Mouse (Mus musculus) liver, embryonic 16.5 days (tissue): ENCODE results near the gene Tulp1. TPM values are rescaled to one million over a fixed set of nuclear protein-coding genes. Genes with fewer than 3 reads are reported as not detected.

Experiments
- ATAC-seq: fragments of 200-750 bp; cut with Nextera tagmentation; 2 replicates; pipeline ENCODE4 v1.8.0; 2017; ENCODE audit warnings: low read depth, mild to moderate bottlenecking, moderate number of reproducible peaks, moderate library complexity
- H3K27ac ChIP-seq: fragments of 300-500 bp; sonication (generic); 2 replicates; pipeline ENCODE4 v1.5.1; 2014; ENCODE audit warnings: mild to moderate bottlenecking, low read length
- H3K27me3 ChIP-seq: fragments of 300-500 bp; sonication (generic); 2 replicates; pipeline ENCODE4 v1.6.1; 2014; ENCODE audit warnings: low read depth, low read length, mixed read lengths; ENCODE audit not compliant: control insufficient read depth, insufficient read depth
- H3K36me3 ChIP-seq: fragments of 300-500 bp; sonication (generic); 2 replicates; pipeline ENCODE4 v1.6.1; 2014; ENCODE audit warnings: mild to moderate bottlenecking; ENCODE audit not compliant: control insufficient read depth, insufficient read depth
- H3K4me1 ChIP-seq: fragments of 300-500 bp; sonication (generic); 2 replicates; pipeline ENCODE4 v1.6.1; 2014; ENCODE audit warnings: low read depth, low read length, mixed read lengths; ENCODE audit not compliant: control insufficient read depth
- H3K4me2 ChIP-seq: fragments of 300-500 bp; sonication (generic); 2 replicates; pipeline ENCODE4 v1.6.1; 2014; ENCODE audit warnings: low read depth, low read length, mixed read lengths
- H3K4me3 ChIP-seq: fragments of 300-500 bp; sonication (generic); 2 replicates; pipeline ENCODE4 v1.5.1; 2014; ENCODE audit warnings: low read depth, mild to moderate bottlenecking, low read length
- H3K9ac ChIP-seq: fragments of 300-500 bp; sonication (generic); 2 replicates; pipeline ENCODE4 v1.6.1; 2014; ENCODE audit warnings: low read depth, low read length
- H3K9me3 ChIP-seq: fragments of 300-500 bp; sonication (generic); replicated peaks from 2 replicates; pipeline ENCODE4 v1.6.1; 2016; ENCODE audit warnings: low read length; ENCODE audit not compliant: control insufficient read depth
- WGBS: fragments of 180-500 bp; shearing (Covaris S2); extraction: QIAGEN DNeasy Blood & Tissue Kit; methylation state at CpG from one replicate; pipeline ENCODE4 v1.1.7; 2014; ENCODE audit not compliant: insufficient replicate concordance; 5-methylcytosine and 5-hydroxymethylcytosine counted together
- polyA plus RNA-seq: library from polyadenylated mRNA; unstranded; fragments of >200 nt; fragmentation: Nextera tagmentation; extraction: Ambion mirVana; gene quantifications from 2 replicates; pipeline ENCODE4 v1.2.1, GENCODE M21; 2015

The Tulp1 gene
- polyA plus RNA-seq, 1 experiment from 2014 or later = not detected

DNA sequence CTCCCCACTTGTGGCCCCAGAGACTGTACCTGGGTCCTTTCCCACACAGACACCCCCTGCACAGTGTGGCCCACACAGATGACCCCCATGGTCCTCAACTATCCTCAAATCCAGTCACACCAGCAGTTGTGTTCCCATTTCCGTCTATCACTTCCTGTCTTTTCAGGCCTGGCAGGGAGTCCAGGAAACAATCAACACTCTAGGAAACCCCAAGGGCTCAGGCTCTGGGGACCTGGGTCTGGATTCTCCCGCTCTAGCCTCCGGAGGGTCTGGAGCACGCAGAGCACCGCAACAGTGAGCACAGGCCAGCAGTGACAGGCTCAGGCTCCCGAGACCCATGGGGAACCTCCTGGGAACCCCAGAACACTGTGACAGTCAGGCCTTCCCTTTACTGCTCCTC is 16.8 kb downstream of the Tulp1 start:
- peaks cover 46% of the 10 kb centered on the region for H3K27me3 ChIP-seq
- no peaks in the 10 kb centered on the region for H3K9me3 ChIP-seq
- no peak overlapping the region for H3K4me2 ChIP-seq
- WGBS = 40% methylated on average over 6 of the region's 6 CpGs
- no peaks in the 10 kb centered on the region for H3K36me3 ChIP-seq
- ATAC-seq = no peak
- H3K4me1 ChIP-seq = peaks cover 24% of the 10 kb centered on the region
- no peak overlapping the region for H3K4me3 ChIP-seq
- H3K9ac ChIP-seq = no peak overlapping the region
- no peak overlapping the region for H3K27ac ChIP-seq

GRCm38 (mm10) chr17:28347327-28347726 is 17.7 kb downstream of the Tulp1 start:
- Histone ChIP-seq H3K9me3 (no peaks in the 10 kb centered on the region), H3K27me3 (peaks cover 46% of the 10 kb centered on the region), H3K4me3 (no peak overlapping the region), H3K9ac (no peak overlapping the region), H3K4me2 (no peak overlapping the region), H3K4me1 (peaks cover 24% of the 10 kb centered on the region), H3K36me3 (no peaks in the 10 kb centered on the region), H3K27ac (no peak overlapping the region)
- no peak for ATAC-seq
- 66% methylated on average over 10 of the region's 10 CpGs for WGBS

DNA sequence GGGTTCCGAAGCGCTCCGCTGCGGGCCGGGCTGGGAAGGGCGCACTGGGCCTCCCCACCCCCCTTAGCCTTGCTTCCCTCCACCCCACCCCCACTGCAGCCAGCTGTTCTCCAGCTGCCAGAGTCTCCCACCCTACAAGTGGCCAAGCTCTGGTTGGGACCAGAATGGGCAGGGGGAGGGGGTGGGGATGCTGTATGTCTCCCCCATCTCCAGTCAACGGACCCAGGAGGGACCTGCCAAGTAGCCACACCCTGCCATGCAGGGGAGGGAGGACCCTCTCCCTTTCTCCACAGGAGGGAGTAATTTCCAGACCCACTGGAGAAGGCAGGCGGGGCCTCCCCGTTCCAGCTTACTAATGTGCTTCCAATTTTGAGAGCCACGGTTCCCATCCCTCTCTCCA is 19.1 kb downstream of the Tulp1 start:
- Histone ChIP-seq H3K4me1 (peaks cover 16% of the 10 kb centered on the region), H3K9ac (no peak overlapping the region)

DNA sequence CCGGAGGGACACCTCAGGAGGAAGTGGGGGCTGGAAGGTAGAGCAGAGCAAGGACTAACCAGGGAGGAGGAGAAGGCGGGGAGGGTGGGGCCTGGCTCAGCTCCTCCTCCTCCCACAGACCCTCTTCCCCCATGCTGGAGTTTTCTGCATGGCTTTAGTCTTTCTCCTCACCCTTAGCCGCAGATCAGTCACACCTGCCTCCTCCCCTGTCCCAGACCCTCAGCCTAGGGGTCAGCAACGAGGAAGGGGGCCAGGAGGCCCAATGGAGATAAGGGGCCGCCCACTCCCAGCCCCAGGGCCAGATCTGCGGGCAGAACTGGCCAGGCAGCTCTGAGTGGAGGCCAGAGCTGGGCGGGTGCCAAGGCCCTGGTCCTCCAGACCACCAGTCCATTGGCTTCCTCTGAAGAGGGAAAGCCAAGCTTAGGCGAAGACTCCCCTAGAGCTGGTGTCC is 19.7 kb downstream of the Tulp1 start:
- Histone ChIP-seq H3K4me3 (no peak overlapping the region), H3K4me2 (no peak overlapping the region), H3K27me3 (peaks cover 31% of the 10 kb centered on the region)

More for the DNA sequence above, 19.1 kb downstream of the Tulp1 start:
- WGBS = 25% methylated on average over 10 of the region's 10 CpGs
- no peak overlapping the region for H3K4me3 ChIP-seq
- H3K27me3 ChIP-seq = peaks cover 37% of the 10 kb centered on the region
- ATAC-seq = no peak
- no peaks in the 10 kb centered on the region for H3K9me3 ChIP-seq
- no peaks in the 10 kb centered on the region for H3K36me3 ChIP-seq
- H3K4me2 ChIP-seq = no peak overlapping the region
- H3K27ac ChIP-seq = no peak overlapping the region

GRCm38 (mm10) chr17:28344670-28345069 is 20.4 kb downstream of the Tulp1 start:
- Histone ChIP-seq H3K27me3 (peaks cover 25% of the 10 kb centered on the region), H3K4me1 (peaks cover 18% of the 10 kb centered on the region), H3K4me2 (no peak overlapping the region), H3K36me3 (no peaks in the 10 kb centered on the region), H3K27ac (no peak overlapping the region), H3K9me3 (no peaks in the 10 kb centered on the region), H3K4me3 (no peak overlapping the region), H3K9ac (no peak overlapping the region)
- no peak for ATAC-seq
- 57% methylated on average over 3 of the region's 3 CpGs for whole genome bisulfite sequencing

More for the DNA sequence above, 19.7 kb downstream of the Tulp1 start:
- Histone ChIP-seq H3K27ac (no peak overlapping the region), H3K36me3 (no peaks in the 10 kb centered on the region), H3K9me3 (no peaks in the 10 kb centered on the region), H3K4me1 (peaks cover 18% of the 10 kb centered on the region), H3K9ac (no peak overlapping the region; the same call in 1 of the 2 replicates)
- WGBS = 20% methylated on average over 8 of the region's 8 CpGs
- ATAC-seq = no peak

DNA sequence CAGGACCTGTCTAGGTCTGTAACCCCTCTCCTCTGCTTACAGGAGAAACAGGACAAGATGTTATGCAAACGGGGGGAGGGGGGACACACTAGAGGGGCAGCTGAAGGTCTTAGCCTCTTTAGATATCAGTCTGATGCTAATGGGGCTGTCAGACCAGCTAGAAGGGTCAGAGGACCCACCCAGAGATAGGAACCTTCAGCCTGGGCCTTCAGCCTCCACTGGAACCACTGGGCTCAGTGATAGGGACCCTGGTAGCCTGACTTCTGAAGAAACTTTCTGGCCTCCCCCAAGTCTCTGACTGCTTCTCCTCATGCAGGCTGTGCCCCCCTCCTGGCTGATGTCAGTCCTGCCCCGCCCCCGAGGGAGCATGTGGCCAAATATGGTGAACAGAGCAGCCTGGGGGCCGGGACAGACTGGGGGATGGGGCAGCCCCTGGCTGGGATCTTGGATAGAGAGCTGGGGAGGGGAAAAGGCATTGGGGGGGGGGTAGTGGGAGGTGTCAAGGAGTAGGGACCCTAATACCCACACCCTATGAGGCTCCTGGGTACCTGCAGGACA is 20.9 kb downstream of the Tulp1 start:
- ATAC-seq = no peak
- H3K36me3 ChIP-seq = no peaks in the 10 kb centered on the region
- no peak overlapping the region for H3K4me3 ChIP-seq
- H3K4me1 ChIP-seq = peaks cover 18% of the 10 kb centered on the region
- H3K9ac ChIP-seq = no peak overlapping the region
- no peaks in the 10 kb centered on the region for H3K9me3 ChIP-seq
- H3K27ac ChIP-seq = no peak overlapping the region
- WGBS = 38% methylated on average over 4 of the region's 4 CpGs
- H3K4me2 ChIP-seq = no peak overlapping the region
- H3K27me3 ChIP-seq = peaks cover 19% of the 10 kb centered on the region

- H3K4me2 ChIP-seq = peak overlapping the region; percentile 53
- no peak overlapping the region for H3K27ac ChIP-seq
- peaks cover 9% of the 10 kb centered on the region for H3K27me3 ChIP-seq
- H3K9ac ChIP-seq = 0 out of 2 replicates have a peak overlapping the region, but pooled peaks have one; percentile 19
- ATAC-seq = peak; percentile 89
- no peaks in the 10 kb centered on the region for H3K36me3 ChIP-seq
- H3K4me3 ChIP-seq = 0 out of 2 replicates have a peak overlapping the region, but pooled peaks have one; percentile 12
- peaks cover 16% of the 10 kb centered on the region for H3K4me1 ChIP-seq
- no peaks in the 10 kb centered on the region for H3K9me3 ChIP-seq
- 9% methylated on average over 22 of the region's 26 CpGs for WGBS
These were observed 23.9 kb downstream of the Tulp1 start for GRCm38 (mm10) chr17:28341091-28341490.

GRCm38 (mm10) chr17:28340578-28340977 is 24.4 kb downstream of the Tulp1 start:
- H3K4me2 ChIP-seq = peak overlapping the region; percentile 53; the same call in 1 of the 2 replicates
- no peaks in the 10 kb centered on the region for H3K9me3 ChIP-seq
- H3K27ac ChIP-seq = no peak overlapping the region
- 0 out of 2 replicates have a peak, but pooled peaks have one; percentile 1 for ATAC-seq
- H3K9ac ChIP-seq = no peak overlapping the region
- no peak overlapping the region for H3K4me3 ChIP-seq
- peaks cover 13% of the 10 kb centered on the region for H3K4me1 ChIP-seq
- WGBS = 56% methylated on average over 7 of the region's 7 CpGs
- peaks cover 5% of the 10 kb centered on the region for H3K27me3 ChIP-seq
- H3K36me3 ChIP-seq = no peaks in the 10 kb centered on the region

- Histone ChIP-seq H3K4me3 (no peak overlapping the region), H3K4me2 (no peak overlapping the region), H3K9ac (no peak overlapping the region), H3K27ac (no peak overlapping the region), H3K9me3 (no peaks in the 10 kb centered on the region), H3K27me3 (no peaks in the 10 kb centered on the region), H3K4me1 (peaks cover 10% of the 10 kb centered on the region), H3K36me3 (no peaks in the 10 kb centered on the region)
- 74% methylated on average over 7 of the region's 7 CpGs for WGBS
- no peak for ATAC-seq
These were observed 27.5 kb downstream of the Tulp1 start for GRCm38 (mm10) chr17:28337547-28337946.
